Mouse (Mus musculus): ENCODE measurements around the gene Ceacam9. TPM values are rescaled to one million over a fixed set of nuclear protein-coding genes. Genes with fewer than 3 reads are reported as not detected.
A peak's percentile ranks its signal among the peaks of the same experiment; 100 is the strongest.

Ceacam9 gene
- polyA plus RNA-seq, 1 experiment from 2014 or later, result not detected

- no peak for ATAC-seq
- WGBS, result 90% methylated on average over 6 of the region's 6 CpGs
- H3K9ac ChIP-seq, result no peak overlapping the region
- H3K36me3 ChIP-seq, result peaks cover 34% of the 10 kb centered on the region
- H3K27me3 ChIP-seq (replicated peaks), result no peaks in the 10 kb centered on the region
- no peak overlapping the region for H3K4me3 ChIP-seq (replicated peaks)
- H3K4me1 ChIP-seq (replicated peaks), result no peaks in the 10 kb centered on the region
- no peak overlapping the region for H3K4me2 ChIP-seq (replicated peaks)
- H3K27ac ChIP-seq, result no peak overlapping the region
- no peaks in the 10 kb centered on the region for H3K9me3 ChIP-seq
Measured at GRCm38 (mm10) chr7:16747656-16748055, 25.9 kb downstream of the Ceacam9 start.

GRCm38 (mm10) chr7:16752016-16752415 lies 30.3 kb downstream of the Ceacam9 start:
- Histone ChIP-seq H3K9me3 (no peaks in the 10 kb centered on the region), H3K27ac (no peak overlapping the region), H3K9ac (no peak overlapping the region), H3K27me3 (replicated peaks) (no peaks in the 10 kb centered on the region), H3K4me2 (replicated peaks) (no peak overlapping the region), H3K36me3 (peaks cover 17% of the 10 kb centered on the region), H3K4me1 (replicated peaks) (no peaks in the 10 kb centered on the region), H3K4me3 (replicated peaks) (no peak overlapping the region)
- no peak for ATAC-seq
- WGBS, result 77% methylated on average over 12 of the region's 12 CpGs

- no peaks in the 10 kb centered on the region for H3K4me1 ChIP-seq (replicated peaks)
- no peaks in the 10 kb centered on the region for H3K9me3 ChIP-seq
- H3K4me3 ChIP-seq (replicated peaks), result no peak overlapping the region
- WGBS, result 46% methylated on average over 17 of the region's 17 CpGs
- ATAC-seq, result no peak
- no peak overlapping the region for H3K9ac ChIP-seq
- H3K27ac ChIP-seq, result no peak overlapping the region
- H3K27me3 ChIP-seq (replicated peaks), result no peaks in the 10 kb centered on the region
- H3K4me2 ChIP-seq (replicated peaks), result no peak overlapping the region
- H3K36me3 ChIP-seq, result no peaks in the 10 kb centered on the region
Measured at GRCm38 (mm10) chr7:16755362-16756017, 33.8 kb downstream of the Ceacam9 start.

GRCm38 (mm10) chr7:16758872-16759574 lies 37.3 kb downstream of the Ceacam9 start:
- no peak for ATAC-seq
- Histone ChIP-seq H3K4me3 (replicated peaks) (no peak overlapping the region), H3K27me3 (replicated peaks) (no peaks in the 10 kb centered on the region), H3K4me2 (replicated peaks) (no peak overlapping the region), H3K9ac (no peak overlapping the region), H3K9me3 (no peaks in the 10 kb centered on the region), H3K36me3 (no peaks in the 10 kb centered on the region), H3K4me1 (replicated peaks) (peaks cover 7% of the 10 kb centered on the region; the same call in 1 of the 2 replicates), H3K27ac (no peak overlapping the region)
- WGBS, result 72% methylated on average over 10 of the region's 11 CpGs

- peak; percentile 73 for ATAC-seq
- Histone ChIP-seq H3K27ac (no peak overlapping the region), H3K4me1 (replicated peaks) (peaks cover 7% of the 10 kb centered on the region; the same call in 1 of the 2 replicates), H3K4me3 (replicated peaks) (no peak overlapping the region), H3K9ac (no peak overlapping the region), H3K9me3 (no peaks in the 10 kb centered on the region), H3K27me3 (replicated peaks) (no peaks in the 10 kb centered on the region), H3K36me3 (no peaks in the 10 kb centered on the region), H3K4me2 (replicated peaks) (0 out of 2 replicates have a peak overlapping the region, but pooled peaks have one; percentile 2)
- WGBS, result 21% methylated on average over 8 of the region's 8 CpGs
Measured at GRCm38 (mm10) chr7:16760292-16760691, 38.6 kb downstream of the Ceacam9 start.

GRCm38 (mm10) chr7:16761005-16761481 lies 39.3 kb downstream of the Ceacam9 start:
- H3K9me3 ChIP-seq, result no peaks in the 10 kb centered on the region

GRCm38 (mm10) chr7:16761630-16762029 lies 39.9 kb downstream of the Ceacam9 start:
- no peaks in the 10 kb centered on the region for H3K36me3 ChIP-seq
- ATAC-seq, result no peak
- H3K27ac ChIP-seq, result no peak overlapping the region
- H3K4me1 ChIP-seq (replicated peaks), result peaks cover 7% of the 10 kb centered on the region; the same call in 1 of the 2 replicates
- no peaks in the 10 kb centered on the region for H3K27me3 ChIP-seq (replicated peaks)
- H3K9ac ChIP-seq, result no peak overlapping the region
- H3K4me3 ChIP-seq (replicated peaks), result no peak overlapping the region
- WGBS, result 45% methylated on average over 5 of the region's 5 CpGs
- H3K9me3 ChIP-seq, result no peaks in the 10 kb centered on the region
- no peak overlapping the region for H3K4me2 ChIP-seq (replicated peaks)

More at GRCm38 (mm10) chr7:16761005-16761481, 39.3 kb downstream of the Ceacam9 start:
- 42% methylated on average over 10 of the region's 10 CpGs for WGBS
- no peaks in the 10 kb centered on the region for H3K36me3 ChIP-seq
- no peaks in the 10 kb centered on the region for H3K27me3 ChIP-seq (replicated peaks)
- no peak overlapping the region for H3K4me2 ChIP-seq (replicated peaks)
- peak; percentile 72 for ATAC-seq
- H3K27ac ChIP-seq, result 0 out of 2 replicates have a peak overlapping the region, but pooled peaks have one; percentile 52
- H3K9ac ChIP-seq, result no peak overlapping the region
- peaks cover 7% of the 10 kb centered on the region; the same call in 1 of the 2 replicates for H3K4me1 ChIP-seq (replicated peaks)
- H3K4me3 ChIP-seq (replicated peaks), result no peak overlapping the region

- H3K9me3 ChIP-seq, result no peaks in the 10 kb centered on the region
- no peaks in the 10 kb centered on the region for H3K36me3 ChIP-seq
- peaks cover 7% of the 10 kb centered on the region; the same call in 1 of the 2 replicates for H3K4me1 ChIP-seq (replicated peaks)
- H3K27ac ChIP-seq, result no peak overlapping the region
- H3K27me3 ChIP-seq (replicated peaks), result no peaks in the 10 kb centered on the region
- H3K4me2 ChIP-seq (replicated peaks), result no peak overlapping the region
- ATAC-seq, result no peak
- WGBS, result 86% methylated on average over 7 of the region's 7 CpGs
- no peak overlapping the region for H3K4me3 ChIP-seq (replicated peaks)
- H3K9ac ChIP-seq, result no peak overlapping the region
Measured at GRCm38 (mm10) chr7:16763463-16764218, 41.9 kb downstream of the Ceacam9 start.

GRCm38 (mm10) chr7:16766443-16766842 lies 44.7 kb downstream of the Ceacam9 start:
- Histone ChIP-seq H3K27ac (no peak overlapping the region), H3K36me3 (no peaks in the 10 kb centered on the region), H3K9ac (no peak overlapping the region), H3K4me3 (replicated peaks) (no peak overlapping the region), H3K4me2 (replicated peaks) (no peak overlapping the region), H3K27me3 (replicated peaks) (no peaks in the 10 kb centered on the region), H3K9me3 (no peaks in the 10 kb centered on the region), H3K4me1 (replicated peaks) (0 out of 2 replicates have a peak, but pooled peaks cover 3% of the 10 kb centered on the region)
- ATAC-seq, result no peak
- WGBS, result 56% methylated on average over 2 of the region's 2 CpGs

Other genes with a start within 250 kb of the Ceacam9 start
- 0.25 and 0.38 TPM in 2 replicates for gene Npas1, start 244.2 kb upstream of the Ceacam9 start, polyA plus RNA-seq (2015; fragmentation: Nextera tagmentation; extraction: Ambion mirVana)
- 10.7 and 11.4 TPM in 2 replicates for gene Arhgap35, start 106.9 kb upstream of the Ceacam9 start, polyA plus RNA-seq (2015; fragmentation: Nextera tagmentation; extraction: Ambion mirVana)
- gene Ceacam15, start 46.2 kb upstream of the Ceacam9 start, polyA plus RNA-seq (2015; fragmentation: Nextera tagmentation; extraction: Ambion mirVana), result not detected in 2 replicates
- gene Ap2s1, start 16.5 kb downstream of the Ceacam9 start, polyA plus RNA-seq (2015; fragmentation: Nextera tagmentation; extraction: Ambion mirVana), result 248 and 256 TPM in 2 replicates
- gene Slc1a5, start 59.4 kb downstream of the Ceacam9 start, polyA plus RNA-seq (2015; fragmentation: Nextera tagmentation; extraction: Ambion mirVana), result 61.8 and 64.0 TPM in 2 replicates
- gene Strn4, start 94.0 kb downstream of the Ceacam9 start, polyA plus RNA-seq (2015; fragmentation: Nextera tagmentation; extraction: Ambion mirVana), result 77.3 and 85.5 TPM in 2 replicates
- 25.1 and 25.6 TPM in 2 replicates for gene Fkrp, start 94.8 kb downstream of the Ceacam9 start, polyA plus RNA-seq (2015; fragmentation: Nextera tagmentation; extraction: Ambion mirVana)
- gene Prkd2, start 121.0 kb downstream of the Ceacam9 start, polyA plus RNA-seq (2015; fragmentation: Nextera tagmentation; extraction: Ambion mirVana), result 9.7 and 12.5 TPM in 2 replicates
- 3.1 and 3.2 TPM in 2 replicates for gene Dact3, start 153.4 kb downstream of the Ceacam9 start, polyA plus RNA-seq (2015; fragmentation: Nextera tagmentation; extraction: Ambion mirVana)
- 7.4 and 8.3 TPM in 2 replicates for gene Gng8, start 169.9 kb downstream of the Ceacam9 start, polyA plus RNA-seq (2015; fragmentation: Nextera tagmentation; extraction: Ambion mirVana)
- gene Ptgir, start 184.6 kb downstream of the Ceacam9 start, polyA plus RNA-seq (2015; fragmentation: Nextera tagmentation; extraction: Ambion mirVana), result 2.8 and 3.0 TPM in 2 replicates
- gene Calm3, start 202.2 kb downstream of the Ceacam9 start, polyA plus RNA-seq (2015; fragmentation: Nextera tagmentation; extraction: Ambion mirVana), result 137 and 140 TPM in 2 replicates
- 8.1 and 8.3 TPM in 2 replicates for gene Pnmal2, start 222.8 kb downstream of the Ceacam9 start, polyA plus RNA-seq (2015; fragmentation: Nextera tagmentation; extraction: Ambion mirVana)
- gene Pnmal1, start 237.8 kb downstream of the Ceacam9 start, polyA plus RNA-seq (2015; fragmentation: Nextera tagmentation; extraction: Ambion mirVana), result 3.0 and 3.1 TPM in 2 replicates

All from intestine, embryonic 15.5 days (tissue).